Mouse (Mus musculus) stomach, embryonic 15.5 days (tissue): ENCODE results near the gene Rnf225. TPM values are rescaled to one million over a fixed set of nuclear protein-coding genes. Genes with fewer than 3 reads are reported as not detected.
"Not testable (repeated sequence)": the region's sequence is repeated elsewhere in the genome, so short reads cannot be mapped to it uniquely, and the experiment has no call there.

Experiments used
- ATAC-seq: fragments of 200-750 bp; cut with Nextera tagmentation; 2 replicates; pipeline ENCODE4 v1.8.0; 2017; ENCODE audit warnings: low read depth, moderate number of reproducible peaks, moderate TSS enrichment; ENCODE audit not compliant: insufficient read depth, low FRiP score
- H3K27ac ChIP-seq: fragments of 300-500 bp; sonication (generic); 2 replicates; pipeline ENCODE4 v1.5.1; 2015; ENCODE audit warnings: mild to moderate bottlenecking, inconsistent platforms
- H3K27me3 ChIP-seq: fragments of 300-500 bp; sonication (generic); replicated peaks from 2 replicates; pipeline ENCODE4 v1.6.1; 2015; ENCODE audit warnings: inconsistent platforms
- H3K36me3 ChIP-seq: fragments of 300-500 bp; sonication (generic); 2 replicates; pipeline ENCODE4 v1.6.1; 2015; ENCODE audit warnings: inconsistent platforms
- H3K4me1 ChIP-seq: fragments of 300-500 bp; sonication (generic); 2 replicates; pipeline ENCODE4 v1.6.1; 2015; ENCODE audit warnings: inconsistent platforms
- H3K4me2 ChIP-seq: fragments of 300-500 bp; sonication (generic); 2 replicates; pipeline ENCODE4 v1.6.1; 2015; ENCODE audit warnings: mild to moderate bottlenecking, inconsistent platforms
- H3K4me3 ChIP-seq: fragments of 300-500 bp; sonication (generic); replicated peaks from 2 replicates; pipeline ENCODE4 v1.5.1; 2015; ENCODE audit warnings: inconsistent platforms
- H3K9ac ChIP-seq: fragments of 300-500 bp; sonication (generic); 2 replicates; pipeline ENCODE4 v1.6.1; 2015; ENCODE audit warnings: inconsistent platforms
- H3K9me3 ChIP-seq: fragments of 300-500 bp; sonication (generic); 2 replicates; pipeline ENCODE4 v1.6.1; 2016; ENCODE audit warnings: inconsistent platforms
- WGBS: fragments of 180-500 bp; shearing (Covaris S2); methylation state at CpG from one replicate; pipeline ENCODE4 v1.1.7; 2015; 5-methylcytosine and 5-hydroxymethylcytosine counted together
- polyA plus RNA-seq: library from polyadenylated mRNA; unstranded; fragments of >200 nt; fragmentation: Nextera tagmentation; extraction: Ambion mirVana; gene quantifications from 2 replicates; pipeline ENCODE4 v1.2.1, GENCODE M21; 2015

The Rnf225 gene
- 1.0 and 1.3 TPM in 2 replicates for polyA plus RNA-seq

GRCm38 (mm10) chr7:12927191-12927680 lies at the start of gene Rnf225:
Gene Rnf225, plus strand, starts transcription at chr7:12927416.
- Histone ChIP-seq H3K36me3 (peaks cover 30% of the 10 kb centered on the region), H3K4me1 (peaks cover 25% of the 10 kb centered on the region; the same call in 1 of the 2 replicates), H3K9me3 (no peaks in the 10 kb centered on the region), H3K9ac (0 out of 2 replicates have a peak within 1 kb of the TSS, but pooled peaks have one; percentile 6), H3K4me2 (peak within 1 kb of the TSS; percentile 78), H3K4me3 (peak within 1 kb of the TSS; percentile 39), H3K27ac (no peak within 1 kb of the TSS), H3K27me3 (0 out of 2 replicates have a peak, but pooled peaks cover 6% of the 10 kb centered on the region)
- 27% methylated on average over 8 of the region's 8 CpGs for WGBS
- peak; percentile 84 for ATAC-seq

GRCm38 (mm10) chr7:12880036-12880435 lies 47.2 kb upstream of the Rnf225 start:
- Histone ChIP-seq H3K4me3 (no peak overlapping the region), H3K4me1 (peaks cover 5% of the 10 kb centered on the region; the same call in 1 of the 2 replicates), H3K9ac (no peak overlapping the region), H3K9me3 (no peaks in the 10 kb centered on the region), H3K27me3 (no peaks in the 10 kb centered on the region), H3K27ac (no peak overlapping the region), H3K36me3 (peaks cover 5% of the 10 kb centered on the region; the same call in 1 of the 2 replicates), H3K4me2 (no peak overlapping the region)
- no peak for ATAC-seq

GRCm38 (mm10) chr7:12880497-12880896 lies 46.7 kb upstream of the Rnf225 start:
- H3K27ac ChIP-seq, H3K27me3 ChIP-seq, ATAC-seq, H3K4me1 ChIP-seq, H3K9me3 ChIP-seq, H3K9ac ChIP-seq, H3K36me3 ChIP-seq: not testable (repeated sequence)
- H3K4me2 ChIP-seq = peak overlapping the region; percentile 84
- H3K4me3 ChIP-seq = peak overlapping the region; percentile 70
- WGBS = 34% methylated on average over 8 of the region's 8 CpGs

GRCm38 (mm10) chr7:12880911-12881660 lies 46.1 kb upstream of the Rnf225 start, which contains the start of gene Zfp128:
Gene Zfp128, plus strand, starts transcription at chr7:12881177.
- Histone ChIP-seq H3K9me3 (no peaks in the 10 kb centered on the region), H3K27me3 (no peaks in the 10 kb centered on the region), H3K4me1 (peaks cover 5% of the 10 kb centered on the region; the same call in 1 of the 2 replicates), H3K9ac (peak within 1 kb of the TSS; percentile 47), H3K4me2 (peak within 1 kb of the TSS; percentile 84), H3K4me3 (peak within 1 kb of the TSS; percentile 70), H3K27ac (no peak within 1 kb of the TSS), H3K36me3 (peaks cover 16% of the 10 kb centered on the region)
- ATAC-seq = peak; percentile 100
- 1% methylated on average over 35 of the region's 35 CpGs for WGBS

- H3K9me3 ChIP-seq = no peaks in the 10 kb centered on the region
- H3K27ac ChIP-seq = no peak overlapping the region
- H3K9ac ChIP-seq = no peak overlapping the region
- no peak for ATAC-seq
- peaks cover 42% of the 10 kb centered on the region for H3K36me3 ChIP-seq
- H3K4me2 ChIP-seq = no peak overlapping the region
- WGBS = 87% methylated on average over 12 of the region's 12 CpGs
- H3K27me3 ChIP-seq = no peaks in the 10 kb centered on the region
- no peak overlapping the region for H3K4me3 ChIP-seq
- H3K4me1 ChIP-seq = peaks cover 1% of the 10 kb centered on the region; the same call in 1 of the 2 replicates
Measured at GRCm38 (mm10) chr7:12886563-12887266, 40.5 kb upstream of the Rnf225 start.

GRCm38 (mm10) chr7:12887585-12887984 lies 39.6 kb upstream of the Rnf225 start:
- peaks cover 42% of the 10 kb centered on the region for H3K36me3 ChIP-seq
- H3K9me3 ChIP-seq = no peaks in the 10 kb centered on the region
- no peak overlapping the region for H3K27ac ChIP-seq
- no peak overlapping the region for H3K4me2 ChIP-seq
- H3K27me3 ChIP-seq = no peaks in the 10 kb centered on the region
- no peaks in the 10 kb centered on the region for H3K4me1 ChIP-seq
- H3K9ac ChIP-seq = no peak overlapping the region
- no peak overlapping the region for H3K4me3 ChIP-seq
- no peak for ATAC-seq
- 87% methylated on average over 5 of the region's 5 CpGs for WGBS

- H3K36me3 ChIP-seq = peaks cover 28% of the 10 kb centered on the region
- no peak overlapping the region for H3K4me3 ChIP-seq
- H3K27me3 ChIP-seq = no peaks in the 10 kb centered on the region
- ATAC-seq = no peak
- H3K27ac ChIP-seq = no peak overlapping the region
- H3K4me2 ChIP-seq = no peak overlapping the region
- H3K9me3 ChIP-seq = no peaks in the 10 kb centered on the region
- no peaks in the 10 kb centered on the region for H3K4me1 ChIP-seq
- WGBS = 92% methylated on average over 14 of the region's 14 CpGs
- no peak overlapping the region for H3K9ac ChIP-seq
Measured at GRCm38 (mm10) chr7:12890928-12891327, 36.3 kb upstream of the Rnf225 start.

GRCm38 (mm10) chr7:12891334-12891733 lies 35.9 kb upstream of the Rnf225 start:
- no peak for ATAC-seq
- peaks cover 24% of the 10 kb centered on the region for H3K36me3 ChIP-seq
- no peak overlapping the region for H3K9ac ChIP-seq
- no peak overlapping the region for H3K4me3 ChIP-seq
- no peaks in the 10 kb centered on the region for H3K27me3 ChIP-seq
- H3K4me2 ChIP-seq = no peak overlapping the region
- no peak overlapping the region for H3K27ac ChIP-seq
- no peaks in the 10 kb centered on the region for H3K4me1 ChIP-seq
- 70% methylated on average over 1 of the region's 1 CpGs for WGBS
- H3K9me3 ChIP-seq = no peaks in the 10 kb centered on the region

GRCm38 (mm10) chr7:12897655-12898410 lies 29.4 kb upstream of the Rnf225 start, which contains the start of gene Zscan22:
Gene Zscan22, plus strand, starts transcription at chr7:12897815.
- H3K4me1 ChIP-seq = peaks cover 6% of the 10 kb centered on the region; the same call in 1 of the 2 replicates
- peak within 1 kb of the TSS; percentile 54 for H3K4me2 ChIP-seq
- ATAC-seq = peak; percentile 99
- no peaks in the 10 kb centered on the region for H3K9me3 ChIP-seq
- peak within 1 kb of the TSS; percentile 12; the same call in 1 of the 2 replicates for H3K27ac ChIP-seq
- peak within 1 kb of the TSS; percentile 71 for H3K4me3 ChIP-seq
- no peaks in the 10 kb centered on the region for H3K27me3 ChIP-seq
- H3K36me3 ChIP-seq = no peaks in the 10 kb centered on the region
- 6% methylated on average over 36 of the region's 36 CpGs for WGBS
- peak within 1 kb of the TSS; percentile 69 for H3K9ac ChIP-seq

GRCm38 (mm10) chr7:12901517-12901916 lies 25.7 kb upstream of the Rnf225 start:
- Histone ChIP-seq H3K36me3 (peaks cover 6% of the 10 kb centered on the region), H3K27me3 (no peaks in the 10 kb centered on the region), H3K9me3 (no peaks in the 10 kb centered on the region), H3K27ac (no peak overlapping the region), H3K4me2 (no peak overlapping the region), H3K4me1 (peaks cover 6% of the 10 kb centered on the region; the same call in 1 of the 2 replicates), H3K9ac (no peak overlapping the region), H3K4me3 (no peak overlapping the region)
- 85% methylated on average over 5 of the region's 5 CpGs for WGBS
- no peak for ATAC-seq

GRCm38 (mm10) chr7:12903623-12904022 lies 23.6 kb upstream of the Rnf225 start:
- Histone ChIP-seq H3K4me3 (no peak overlapping the region), H3K9me3 (no peaks in the 10 kb centered on the region), H3K27ac (no peak overlapping the region), H3K27me3 (no peaks in the 10 kb centered on the region), H3K36me3 (peaks cover 23% of the 10 kb centered on the region), H3K4me2 (no peak overlapping the region), H3K4me1 (0 out of 2 replicates have a peak, but pooled peaks cover 2% of the 10 kb centered on the region), H3K9ac (no peak overlapping the region)
- 64% methylated on average over 10 of the region's 10 CpGs for WGBS
- no peak for ATAC-seq
